Mouse (Mus musculus): ENCODE measurements around the gene Mycn. TPM values are rescaled to one million over a fixed set of nuclear protein-coding genes. Genes with fewer than 3 reads are reported as not detected.

The Mycn gene
- polyA plus RNA-seq (2016; fragmentation: Nextera tagmentation; extraction: Ambion mirVana) = 129 and 141 TPM in 2 replicates

DNA sequence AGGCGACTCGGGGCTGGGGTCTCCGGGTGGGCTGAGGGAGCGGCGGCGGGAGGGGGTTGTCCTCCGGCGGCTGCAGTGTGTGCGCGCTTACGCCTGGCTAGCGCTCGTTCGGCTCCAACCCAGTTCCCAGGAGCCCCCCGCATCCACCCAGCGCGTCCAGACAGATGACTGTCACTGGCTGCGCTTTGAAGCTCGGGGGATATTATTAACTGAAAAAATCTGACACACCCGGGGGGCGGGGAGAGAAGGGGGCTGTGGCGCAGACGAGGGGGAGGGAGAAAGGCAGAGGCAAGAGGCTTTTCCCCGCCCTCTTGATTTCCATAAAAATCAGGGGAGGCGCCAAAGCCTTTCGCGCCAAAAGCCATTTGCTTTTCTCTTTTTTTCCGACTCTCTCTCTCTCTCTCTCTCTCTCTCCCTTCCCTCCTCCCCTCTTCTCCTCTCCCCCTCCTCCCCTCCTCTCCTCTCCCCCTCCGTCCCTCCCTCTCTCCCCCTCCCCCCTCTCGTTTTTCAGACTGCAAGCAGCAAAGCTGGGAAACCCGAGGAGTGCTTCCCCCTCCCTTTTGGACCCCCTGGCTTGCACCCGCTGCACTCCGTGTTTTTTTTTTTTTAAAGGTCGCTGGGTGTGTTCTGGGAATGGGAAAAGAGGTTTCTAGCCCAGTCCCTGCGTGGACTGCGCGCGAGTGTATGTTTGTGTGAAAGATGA lies at the start of gene Mycn:
Gene Mycn, minus strand, starts transcription at position 254 of the 703 bp plus-strand sequence.
- H3K4me3 ChIP-seq (replicated peaks) = peak within 1 kb of the TSS; percentile 78
- H3K4me1 ChIP-seq = peaks cover 23% of the 10 kb centered on the region
- ATAC-seq (ENCODE audit: low FRiP score) = peak; percentile 81
- H3K9me3 ChIP-seq = no peaks in the 10 kb centered on the region
- peak within 1 kb of the TSS; percentile 71 for H3K4me2 ChIP-seq
- H3K36me3 ChIP-seq (replicated peaks) = peaks cover 17% of the 10 kb centered on the region
- peak within 1 kb of the TSS; percentile 88 for H3K9ac ChIP-seq
- no peaks in the 10 kb centered on the region for H3K27me3 ChIP-seq
- peak within 1 kb of the TSS; percentile 98 for H3K27ac ChIP-seq
- WGBS = 1% methylated on average over 37 of the region's 38 CpGs

- WGBS = 64% methylated on average over 8 of the region's 8 CpGs
These were observed 45.7 kb upstream of the Mycn start for GRCm38 (mm10) chr12:12987376-12987775.

GRCm38 (mm10) chr12:12986612-12987206 lies 45.0 kb upstream of the Mycn start:
- Histone ChIP-seq H3K9ac (no peak overlapping the region), H3K4me3 (replicated peaks) (no peak overlapping the region), H3K27me3 (no peaks in the 10 kb centered on the region), H3K9me3 (peaks cover 3% of the 10 kb centered on the region; the same call in 1 of the 2 replicates), H3K4me1 (no peaks in the 10 kb centered on the region), H3K4me2 (no peak overlapping the region), H3K36me3 (replicated peaks) (no peaks in the 10 kb centered on the region), H3K27ac (no peak overlapping the region)
- 85% methylated on average over 20 of the region's 20 CpGs for WGBS
- ATAC-seq (ENCODE audit: low FRiP score) = no peak

More at GRCm38 (mm10) chr12:12987376-12987775, 45.7 kb upstream of the Mycn start:
- Histone ChIP-seq H3K9me3 (peaks cover 3% of the 10 kb centered on the region; the same call in 1 of the 2 replicates), H3K27ac (no peak overlapping the region), H3K27me3 (no peaks in the 10 kb centered on the region), H3K4me3 (replicated peaks) (no peak overlapping the region), H3K36me3 (replicated peaks) (no peaks in the 10 kb centered on the region), H3K9ac (no peak overlapping the region), H3K4me1 (no peaks in the 10 kb centered on the region), H3K4me2 (no peak overlapping the region)
- ATAC-seq (ENCODE audit: low FRiP score) = no peak

DNA sequence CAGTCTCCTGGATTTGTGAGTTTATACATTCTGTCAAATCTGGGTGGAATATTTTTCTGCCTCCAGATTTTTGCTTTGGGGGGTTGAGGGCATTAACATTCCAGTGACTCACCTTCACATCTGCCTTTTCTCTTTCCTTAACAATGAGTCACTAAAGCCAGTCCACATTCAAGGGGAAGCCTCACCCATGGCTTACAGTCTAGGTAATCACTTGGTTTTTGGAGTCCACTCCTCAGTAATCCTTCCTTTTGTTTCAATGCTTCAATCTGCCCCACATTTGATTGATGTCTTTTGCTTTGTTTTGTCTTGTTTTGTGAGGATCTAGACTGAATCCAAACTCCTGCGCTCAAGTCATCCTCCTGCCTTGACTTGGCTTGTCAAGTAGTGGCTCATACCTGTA lies 41.3 kb upstream of the Mycn start:
- 82% methylated on average over 1 of the region's 1 CpGs for WGBS
- no peak for ATAC-seq (ENCODE audit: low FRiP score)
- Histone ChIP-seq H3K4me3 (replicated peaks) (no peak overlapping the region), H3K27me3 (no peaks in the 10 kb centered on the region), H3K9me3 (peaks cover 3% of the 10 kb centered on the region; the same call in 1 of the 2 replicates), H3K4me2 (no peak overlapping the region), H3K9ac (no peak overlapping the region), H3K27ac (no peak overlapping the region), H3K4me1 (no peaks in the 10 kb centered on the region), H3K36me3 (replicated peaks) (no peaks in the 10 kb centered on the region)

DNA sequence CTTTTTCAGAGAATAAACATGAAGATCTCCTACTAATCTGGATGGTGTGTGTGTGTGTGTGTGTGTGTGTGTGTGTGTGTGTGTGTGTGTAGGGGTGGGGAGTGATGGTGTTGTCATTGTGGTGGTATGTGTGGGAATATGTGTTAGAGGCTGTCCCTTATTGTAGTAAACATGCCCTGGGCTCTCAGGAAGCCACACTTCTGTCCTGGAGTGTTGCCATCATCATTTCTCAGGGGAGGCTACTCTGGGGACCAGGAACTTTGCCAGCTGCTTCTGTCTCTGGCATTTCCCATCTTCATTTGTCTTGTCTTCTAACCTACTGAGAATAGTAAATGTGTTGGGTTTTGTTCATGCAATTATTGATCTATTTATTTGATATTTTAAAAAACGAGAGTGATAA lies 33.7 kb upstream of the Mycn start:
- no peak for ATAC-seq (ENCODE audit: low FRiP score)

GRCm38 (mm10) chr12:12972756-12973435 lies 31.2 kb upstream of the Mycn start:
- H3K4me3 ChIP-seq (replicated peaks) = no peak overlapping the region
- no peak overlapping the region for H3K27ac ChIP-seq
- H3K36me3 ChIP-seq (replicated peaks) = no peaks in the 10 kb centered on the region
- no peaks in the 10 kb centered on the region for H3K27me3 ChIP-seq
- WGBS = 73% methylated on average over 8 of the region's 8 CpGs
- H3K4me2 ChIP-seq = no peak overlapping the region
- no peaks in the 10 kb centered on the region for H3K9me3 ChIP-seq
- ATAC-seq (ENCODE audit: low FRiP score) = no peak
- H3K4me1 ChIP-seq = no peaks in the 10 kb centered on the region
- H3K9ac ChIP-seq = no peak overlapping the region

More for the DNA sequence above, 33.7 kb upstream of the Mycn start:
- Histone ChIP-seq H3K27me3 (no peaks in the 10 kb centered on the region), H3K4me1 (no peaks in the 10 kb centered on the region), H3K27ac (no peak overlapping the region), H3K9ac (no peak overlapping the region), H3K9me3 (no peaks in the 10 kb centered on the region), H3K4me2 (no peak overlapping the region), H3K36me3 (replicated peaks) (no peaks in the 10 kb centered on the region), H3K4me3 (replicated peaks) (no peak overlapping the region)
- 84% methylated on average over 1 of the region's 1 CpGs for WGBS

GRCm38 (mm10) chr12:12967946-12968345 lies 26.2 kb upstream of the Mycn start:
- H3K4me2 ChIP-seq = no peak overlapping the region
- no peaks in the 10 kb centered on the region for H3K36me3 ChIP-seq (replicated peaks)
- WGBS = 74% methylated on average over 2 of the region's 2 CpGs
- H3K27me3 ChIP-seq = no peaks in the 10 kb centered on the region
- ATAC-seq (ENCODE audit: low FRiP score) = no peak
- H3K4me3 ChIP-seq (replicated peaks) = no peak overlapping the region
- no peaks in the 10 kb centered on the region for H3K4me1 ChIP-seq
- no peak overlapping the region for H3K9ac ChIP-seq
- no peak overlapping the region for H3K27ac ChIP-seq
- H3K9me3 ChIP-seq = no peaks in the 10 kb centered on the region

DNA sequence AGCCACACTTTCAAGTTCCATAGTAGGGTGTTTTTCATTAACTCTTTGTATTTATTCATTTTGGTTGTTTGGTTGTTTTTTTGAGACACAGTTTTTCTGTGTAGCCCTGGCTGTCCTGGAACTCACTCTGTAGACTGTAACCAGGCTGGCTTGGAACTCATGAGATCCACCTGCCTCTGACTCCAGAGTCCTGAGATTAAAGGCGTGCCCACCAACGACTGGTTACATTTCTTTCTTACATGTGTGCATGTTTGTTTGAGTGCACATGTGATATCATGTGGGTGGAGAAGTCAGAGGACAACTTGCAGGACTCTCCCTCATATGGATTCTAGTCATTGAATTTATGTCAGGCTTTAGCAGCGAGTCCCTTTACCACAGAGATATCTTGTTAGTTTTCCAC lies 23.1 kb upstream of the Mycn start:
- 92% methylated on average over 3 of the region's 3 CpGs for WGBS
- Histone ChIP-seq H3K27me3 (no peaks in the 10 kb centered on the region), H3K4me3 (replicated peaks) (no peak overlapping the region), H3K27ac (no peak overlapping the region), H3K9ac (no peak overlapping the region), H3K4me2 (no peak overlapping the region), H3K36me3 (replicated peaks) (no peaks in the 10 kb centered on the region), H3K4me1 (no peaks in the 10 kb centered on the region), H3K9me3 (no peaks in the 10 kb centered on the region)
- ATAC-seq (ENCODE audit: low FRiP score) = no peak

- no peak for ATAC-seq (ENCODE audit: low FRiP score)
- Histone ChIP-seq H3K36me3 (replicated peaks) (no peaks in the 10 kb centered on the region), H3K9me3 (no peaks in the 10 kb centered on the region), H3K9ac (no peak overlapping the region), H3K4me2 (no peak overlapping the region), H3K27me3 (no peaks in the 10 kb centered on the region), H3K4me3 (replicated peaks) (no peak overlapping the region), H3K27ac (no peak overlapping the region), H3K4me1 (peaks cover 8% of the 10 kb centered on the region)
- WGBS = 91% methylated on average over 4 of the region's 4 CpGs
These were observed 5.9 kb upstream of the Mycn start for GRCm38 (mm10) chr12:12947606-12948005.

- no peak for ATAC-seq (ENCODE audit: low FRiP score)
- no peak overlapping the region for H3K4me3 ChIP-seq (replicated peaks)
- peak overlapping the region; percentile 98 for H3K27ac ChIP-seq
- peak overlapping the region; percentile 88; the same call in 1 of the 2 replicates for H3K9ac ChIP-seq
- H3K9me3 ChIP-seq = no peaks in the 10 kb centered on the region
- peaks cover 8% of the 10 kb centered on the region for H3K36me3 ChIP-seq (replicated peaks)
- H3K27me3 ChIP-seq = no peaks in the 10 kb centered on the region
- H3K4me1 ChIP-seq = peaks cover 12% of the 10 kb centered on the region
- peak overlapping the region; percentile 71 for H3K4me2 ChIP-seq
- 9% methylated on average over 6 of the region's 6 CpGs for WGBS
These were observed 1.6 kb upstream of the Mycn start for GRCm38 (mm10) chr12:12943288-12943687.

DNA sequence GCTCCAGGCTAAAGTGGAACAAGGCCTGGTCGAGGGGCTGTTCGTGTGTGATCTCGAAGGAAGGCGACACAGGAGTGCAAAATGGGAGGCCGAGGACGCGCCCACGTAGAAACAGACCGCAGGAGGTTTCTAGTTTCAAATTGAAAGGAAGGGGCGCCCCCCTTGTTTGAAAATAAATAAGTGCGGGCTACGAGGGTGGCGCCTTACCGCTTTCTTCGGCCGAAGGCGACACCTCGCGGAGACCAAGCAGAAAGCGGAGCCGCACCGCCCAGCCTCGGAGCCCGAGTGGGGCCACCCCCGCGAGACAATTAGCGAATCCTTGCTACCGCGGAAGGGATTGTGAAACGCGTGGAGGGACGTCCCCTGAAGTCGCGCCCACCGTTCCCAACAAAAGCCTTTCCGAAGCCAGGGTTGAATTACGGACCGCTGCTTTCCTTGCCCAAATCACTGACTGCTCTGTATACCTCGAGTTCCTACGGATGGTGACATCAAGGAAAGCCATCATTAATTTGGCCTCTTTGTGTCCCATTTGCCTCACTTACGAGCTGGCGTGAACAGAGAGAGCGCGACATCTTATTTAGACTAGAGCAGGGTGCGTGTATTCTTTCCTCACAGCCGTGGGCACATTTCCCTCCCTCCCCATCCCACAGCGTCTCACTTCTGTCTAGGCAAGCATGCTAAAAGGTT lies 793 bp upstream of the Mycn start:
- Histone ChIP-seq H3K27ac (peak overlapping the region; percentile 98), H3K4me2 (peak overlapping the region; percentile 71), H3K9me3 (no peaks in the 10 kb centered on the region), H3K36me3 (replicated peaks) (peaks cover 10% of the 10 kb centered on the region), H3K9ac (peak overlapping the region; percentile 88), H3K4me1 (peaks cover 16% of the 10 kb centered on the region), H3K4me3 (replicated peaks) (peak overlapping the region; percentile 78), H3K27me3 (no peaks in the 10 kb centered on the region)
- under 1% methylated on average over 47 of the region's 47 CpGs for WGBS
- ATAC-seq (ENCODE audit: low FRiP score) = peak; percentile 63

DNA sequence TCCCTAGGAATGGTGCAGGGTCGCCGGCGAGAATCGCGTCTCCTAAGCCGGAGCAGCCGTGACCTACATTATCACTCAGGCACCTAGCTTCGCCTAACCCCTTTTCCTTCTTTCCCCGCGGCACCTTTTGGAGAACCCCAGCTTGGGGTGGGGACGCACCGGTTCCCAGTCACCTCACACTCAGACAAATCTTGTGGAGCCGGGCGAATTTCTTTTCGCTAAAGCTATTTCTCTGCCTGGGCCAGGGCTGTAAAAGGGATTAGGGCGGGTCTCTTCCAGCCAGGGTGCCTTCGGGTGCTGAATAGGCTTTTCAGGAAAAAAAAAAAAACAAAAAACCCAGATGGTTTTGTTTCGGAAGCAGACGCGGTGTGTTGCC lies 597 bp downstream of the Mycn start:
- no peak for ATAC-seq (ENCODE audit: low FRiP score)
- H3K9ac ChIP-seq = peak overlapping the region; percentile 88
- under 1% methylated on average over 20 of the region's 20 CpGs for WGBS

More for the DNA sequence above, 597 bp downstream of the Mycn start:
- Histone ChIP-seq H3K27ac (peak overlapping the region; percentile 98), H3K4me1 (peaks cover 28% of the 10 kb centered on the region), H3K9me3 (no peaks in the 10 kb centered on the region), H3K4me3 (replicated peaks) (peak overlapping the region; percentile 78), H3K36me3 (replicated peaks) (peaks cover 23% of the 10 kb centered on the region), H3K27me3 (no peaks in the 10 kb centered on the region), H3K4me2 (peak overlapping the region; percentile 71)

Data from forebrain, embryonic 12.5 days (tissue).